Mouse (Mus musculus) liver, postnatal 0 days (tissue): Measurements from ENCODE around the gene Vipr1.

Experiments used
- CTCF ChIP-seq: sonication (generic); IDR thresholded peaks from 2 replicates; pipeline ENCODE4 v1.5.1; 2016; ENCODE audit warnings: antibody characterized with exemption, low read depth
- EP300 ChIP-seq: IDR thresholded peaks from 2 replicates; pipeline ENCODE4 v1.6.1; 2016; ENCODE audit warnings: antibody characterized with exemption, low read depth, mild to moderate bottlenecking

DNA sequence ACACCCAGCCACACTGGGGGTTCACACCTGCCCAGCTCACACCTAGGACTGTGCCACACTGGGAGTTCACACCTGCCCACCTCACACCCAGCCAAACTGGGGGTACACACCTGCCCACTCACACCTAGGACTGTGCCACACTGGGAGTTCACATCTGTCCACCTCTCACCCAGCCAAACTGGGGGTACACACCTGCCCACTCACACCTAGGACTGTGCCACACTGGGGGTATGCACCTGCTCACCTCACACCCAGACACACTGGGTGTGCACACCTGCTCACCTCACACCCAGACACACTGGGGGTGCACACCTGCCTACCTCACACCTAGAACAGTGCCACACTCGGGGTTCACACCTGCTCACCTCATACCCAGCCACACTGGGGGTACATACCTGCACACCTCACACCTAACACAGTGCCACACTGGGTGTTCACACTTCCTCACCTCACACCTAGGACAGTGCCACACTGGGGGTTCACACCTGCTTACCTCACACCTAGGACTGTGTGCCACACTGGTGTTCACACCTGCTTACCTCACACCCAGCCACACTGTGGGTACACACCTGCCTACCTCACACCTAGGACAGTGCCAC, 35.9 kb upstream of the Vipr1 start:
- TF ChIP-seq CTCF = no peak
- no peak for TF ChIP-seq EP300
